Mouse (Mus musculus) liver, embryonic 12.5 days (tissue): ENCODE measurements around the gene Aff1. TPM values are rescaled to one million over a fixed set of nuclear protein-coding genes. Genes with fewer than 3 reads are reported as not detected.

ENCODE experiments used
- ATAC-seq: fragments of 200-750 bp; cut with Nextera tagmentation; 2 replicates; pipeline ENCODE4 v1.8.0; 2017; ENCODE audit warnings: moderate number of reproducible peaks, mild to moderate bottlenecking, moderate library complexity
- H3K27ac ChIP-seq: fragments of 300-500 bp; sonication (generic); 2 replicates; pipeline ENCODE4 v1.5.1; 2016; ENCODE audit warnings: mild to moderate bottlenecking
- H3K27me3 ChIP-seq: fragments of 300-500 bp; sonication (generic); replicated peaks from 2 replicates; pipeline ENCODE4 v1.6.1; 2016; ENCODE audit warnings: mild to moderate bottlenecking, moderate library complexity
- H3K36me3 ChIP-seq: fragments of 300-500 bp; sonication (generic); 2 replicates; pipeline ENCODE4 v1.6.1; 2016; ENCODE audit warnings: mild to moderate bottlenecking, moderate library complexity
- H3K4me1 ChIP-seq: fragments of 300-500 bp; sonication (generic); 2 replicates; pipeline ENCODE4 v1.6.1; 2016
- H3K4me2 ChIP-seq: fragments of 300-500 bp; sonication (generic); 2 replicates; pipeline ENCODE4 v1.6.1; 2016; ENCODE audit warnings: mild to moderate bottlenecking, moderate library complexity
- H3K4me3 ChIP-seq: fragments of 300-500 bp; sonication (generic); 2 replicates; pipeline ENCODE4 v1.5.1; 2016; ENCODE audit warnings: mild to moderate bottlenecking, moderate library complexity
- H3K9ac ChIP-seq: fragments of 300-500 bp; sonication (generic); 2 replicates; pipeline ENCODE4 v1.6.1; 2016; ENCODE audit warnings: mild to moderate bottlenecking, moderate library complexity
- H3K9me3 ChIP-seq: fragments of 300-500 bp; sonication (generic); replicated peaks from 2 replicates; pipeline ENCODE4 v1.6.1; 2016; ENCODE audit warnings: mild to moderate bottlenecking, moderate library complexity
- WGBS: fragments of 180-500 bp; shearing (Covaris S2); methylation state at CpG from one replicate; pipeline ENCODE4 v1.1.7; 2016; ENCODE audit not compliant: insufficient replicate concordance; 5-methylcytosine and 5-hydroxymethylcytosine counted together
- polyA plus RNA-seq: library from polyadenylated mRNA; unstranded; fragments of >200 nt; fragmentation: Nextera tagmentation; extraction: Ambion mirVana; gene quantifications from 2 replicates; pipeline ENCODE4 v1.2.1, GENCODE M21; 2016

Gene Aff1
- polyA plus RNA-seq, 1 experiment from 2014 or later, result 17.0 TPM

DNA sequence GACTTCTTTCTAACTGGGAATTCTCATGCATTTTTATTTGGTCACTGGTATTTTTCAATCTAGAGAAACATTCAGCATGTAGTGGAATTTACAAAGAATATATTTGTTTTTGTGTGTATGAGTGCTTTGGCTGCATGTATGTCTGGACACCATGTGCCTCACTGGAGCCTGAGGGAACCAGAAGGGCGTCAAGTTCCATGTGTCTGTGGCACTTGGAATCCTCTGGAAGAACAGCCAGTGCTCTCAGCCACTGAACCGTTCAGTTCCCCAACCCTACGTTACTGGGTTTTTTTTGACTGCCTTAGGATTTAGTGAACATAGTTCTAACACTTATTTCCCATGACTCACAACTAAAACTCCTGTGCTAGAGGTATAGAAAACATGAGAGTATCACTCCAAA is 76.8 kb downstream of the Aff1 start:
- ATAC-seq, result no peak
- Histone ChIP-seq H3K9me3 (peaks cover 10% of the 10 kb centered on the region), H3K27me3 (no peaks in the 10 kb centered on the region), H3K4me3 (peak overlapping the region; percentile 36; the same call in 1 of the 2 replicates), H3K4me2 (peak overlapping the region; percentile 70), H3K36me3 (peaks cover 40% of the 10 kb centered on the region), H3K9ac (peak overlapping the region; percentile 44; the same call in 1 of the 2 replicates), H3K27ac (peak overlapping the region; percentile 81), H3K4me1 (peaks cover 94% of the 10 kb centered on the region)
- WGBS, result 65% methylated on average over 3 of the region's 3 CpGs

DNA sequence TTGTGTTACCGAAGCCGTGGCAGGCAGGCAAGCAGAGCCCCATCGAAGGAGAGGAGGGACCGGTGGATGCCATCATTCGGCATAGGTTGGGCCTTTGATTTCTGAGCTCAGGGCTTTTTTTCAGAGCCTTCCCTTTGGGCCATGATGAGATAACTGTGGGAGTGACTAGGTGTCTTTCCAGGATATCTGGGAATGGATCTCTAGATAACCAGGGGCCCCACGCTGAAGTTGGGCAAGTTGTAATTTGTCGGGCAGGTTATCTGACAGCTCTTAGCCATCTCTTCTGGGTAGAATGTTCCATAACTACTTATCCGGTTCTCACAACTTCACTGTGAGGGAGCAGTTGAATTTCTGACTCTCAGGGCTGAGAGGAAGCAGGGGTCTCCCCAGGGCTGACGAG is 77.5 kb downstream of the Aff1 start:
- Histone ChIP-seq H3K9ac (peak overlapping the region; percentile 44), H3K36me3 (peaks cover 36% of the 10 kb centered on the region), H3K4me1 (peaks cover 94% of the 10 kb centered on the region), H3K9me3 (peaks cover 10% of the 10 kb centered on the region), H3K4me3 (peak overlapping the region; percentile 36), H3K27ac (peak overlapping the region; percentile 81), H3K4me2 (peak overlapping the region; percentile 70), H3K27me3 (no peaks in the 10 kb centered on the region)
- ATAC-seq, result peak; percentile 79
- 19% methylated on average over 9 of the region's 9 CpGs for WGBS

DNA sequence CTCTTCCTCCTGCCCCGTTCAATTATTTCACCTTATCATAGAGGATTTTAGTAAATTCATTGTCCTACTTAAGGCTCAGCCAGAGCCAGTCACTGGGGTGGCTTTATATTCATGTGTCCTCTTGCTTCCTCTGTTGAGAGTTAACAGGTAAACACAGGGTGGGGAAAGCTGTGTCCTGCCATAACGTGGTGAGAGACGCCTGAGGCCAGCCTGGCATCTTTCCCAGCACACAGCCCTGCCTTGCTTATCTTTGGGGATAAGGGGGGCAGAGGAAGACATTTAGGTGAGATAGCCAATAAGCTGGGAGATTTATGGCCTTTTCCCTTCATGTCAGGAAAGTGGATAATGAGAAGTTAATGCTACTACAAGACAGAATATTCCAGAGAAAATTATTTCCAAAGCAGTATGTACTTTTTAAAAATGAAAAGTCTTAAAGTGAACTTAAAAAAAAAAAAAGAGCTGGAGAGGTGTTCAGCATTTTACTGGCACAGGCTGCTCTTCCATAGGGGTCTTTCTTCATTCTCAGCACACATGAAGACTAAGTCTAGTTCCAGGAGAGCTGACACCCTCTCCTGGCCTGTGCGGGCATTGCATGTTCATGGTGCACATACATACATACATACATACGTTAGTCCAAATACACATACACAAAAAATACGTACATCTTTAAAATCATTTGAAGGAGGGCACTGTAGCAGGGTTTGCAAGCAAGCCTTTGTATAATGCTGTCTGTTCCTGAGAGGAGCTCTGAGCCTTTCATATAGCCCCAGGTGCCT is 78.5 kb downstream of the Aff1 start:
- no peak for ATAC-seq
- H3K4me3 ChIP-seq, result 0 out of 2 replicates have a peak overlapping the region, but pooled peaks have one; percentile 36
- H3K36me3 ChIP-seq, result peaks cover 29% of the 10 kb centered on the region
- peak overlapping the region; percentile 81 for H3K27ac ChIP-seq
- H3K9me3 ChIP-seq, result peaks cover 5% of the 10 kb centered on the region
- WGBS, result 59% methylated on average over 6 of the region's 6 CpGs
- H3K27me3 ChIP-seq, result no peaks in the 10 kb centered on the region
- H3K4me1 ChIP-seq, result peaks cover 100% of the 10 kb centered on the region
- H3K9ac ChIP-seq, result peak overlapping the region; percentile 40; the same call in 1 of the 2 replicates
- H3K4me2 ChIP-seq, result peak overlapping the region; percentile 70

DNA sequence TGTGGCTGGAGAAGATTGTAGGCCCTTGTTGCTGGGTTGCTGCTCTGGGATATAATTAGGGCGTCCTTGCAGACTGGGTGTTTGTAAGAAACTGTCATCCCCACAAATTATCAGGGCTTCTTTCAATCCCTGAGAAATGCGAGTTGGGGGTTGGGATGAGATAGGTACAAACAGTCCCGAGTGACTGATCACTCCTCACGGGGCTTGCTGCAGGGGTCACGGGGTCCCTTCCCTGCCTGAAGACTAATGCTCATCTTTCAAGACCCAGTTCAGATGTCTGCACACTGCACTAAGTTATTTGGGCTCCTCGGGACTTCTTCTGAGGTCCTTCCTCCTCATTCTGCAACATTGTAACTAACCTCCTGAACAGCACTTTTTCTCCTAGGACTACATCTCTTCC is 79.2 kb downstream of the Aff1 start:
- no peak overlapping the region for H3K4me3 ChIP-seq
- H3K27me3 ChIP-seq, result no peaks in the 10 kb centered on the region
- H3K9ac ChIP-seq, result no peak overlapping the region
- no peak overlapping the region for H3K4me2 ChIP-seq
- no peaks in the 10 kb centered on the region; the same call in 1 of the 2 replicates for H3K9me3 ChIP-seq
- no peak for ATAC-seq
- 61% methylated on average over 6 of the region's 6 CpGs for WGBS
- no peak overlapping the region for H3K27ac ChIP-seq
- peaks cover 100% of the 10 kb centered on the region for H3K4me1 ChIP-seq
- H3K36me3 ChIP-seq, result peaks cover 24% of the 10 kb centered on the region

DNA sequence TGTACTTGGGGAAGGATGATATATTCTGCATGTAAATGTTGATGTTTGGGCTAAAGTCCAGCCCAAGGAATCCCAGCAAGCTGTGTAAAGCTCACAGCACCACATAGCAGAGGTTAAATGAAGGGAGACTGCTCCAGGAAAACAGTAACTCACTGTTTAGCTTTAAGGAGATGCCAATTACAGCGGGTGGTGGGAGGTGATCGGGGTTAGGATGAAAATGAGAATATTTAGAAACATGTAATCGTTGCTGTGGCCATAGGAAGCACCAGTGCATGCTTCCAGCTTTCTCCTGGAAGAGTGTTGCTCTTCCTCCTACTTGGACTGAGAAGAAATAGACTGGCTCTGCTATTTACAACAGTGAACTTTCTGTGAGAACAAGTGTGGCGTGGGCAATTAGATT is 80.1 kb downstream of the Aff1 start:
- Histone ChIP-seq H3K27ac (peak overlapping the region; percentile 13; the same call in 1 of the 2 replicates), H3K4me1 (peaks cover 100% of the 10 kb centered on the region), H3K9ac (no peak overlapping the region), H3K4me3 (no peak overlapping the region), H3K36me3 (peaks cover 16% of the 10 kb centered on the region), H3K4me2 (peak overlapping the region; percentile 39), H3K9me3 (no peaks in the 10 kb centered on the region), H3K27me3 (no peaks in the 10 kb centered on the region)
- 56% methylated on average over 4 of the region's 4 CpGs for WGBS
- ATAC-seq, result no peak

DNA sequence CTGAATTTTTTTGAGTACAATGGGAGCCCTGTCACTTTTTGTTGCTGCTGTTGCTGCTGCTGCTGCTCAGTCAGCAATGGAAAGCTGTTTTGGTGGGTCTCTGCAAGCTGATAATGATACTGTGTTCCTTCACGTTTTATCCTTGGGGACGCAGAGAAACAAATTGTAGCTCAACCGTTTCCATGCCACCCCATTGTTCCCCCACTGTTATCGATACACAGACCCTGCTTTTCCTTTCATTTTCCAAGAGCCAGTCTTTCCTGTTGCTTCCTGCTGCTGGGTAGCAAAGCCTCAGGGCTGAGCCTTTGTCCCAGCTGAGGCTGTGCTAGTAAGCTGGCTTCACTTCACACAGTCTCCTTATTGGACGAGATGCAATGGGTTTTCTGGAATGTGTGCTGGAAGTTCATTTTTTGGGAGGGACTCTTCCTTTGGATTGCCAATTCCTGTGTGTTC is 81.0 kb downstream of the Aff1 start:
- no peak for ATAC-seq
- Histone ChIP-seq H3K4me3 (0 out of 2 replicates have a peak overlapping the region, but pooled peaks have one; percentile 2), H3K4me1 (peaks cover 99% of the 10 kb centered on the region), H3K36me3 (peaks cover 9% of the 10 kb centered on the region), H3K9me3 (no peaks in the 10 kb centered on the region), H3K4me2 (peak overlapping the region; percentile 39), H3K27ac (peak overlapping the region; percentile 50), H3K9ac (no peak overlapping the region), H3K27me3 (no peaks in the 10 kb centered on the region)
- WGBS, result 27% methylated on average over 5 of the region's 5 CpGs

DNA sequence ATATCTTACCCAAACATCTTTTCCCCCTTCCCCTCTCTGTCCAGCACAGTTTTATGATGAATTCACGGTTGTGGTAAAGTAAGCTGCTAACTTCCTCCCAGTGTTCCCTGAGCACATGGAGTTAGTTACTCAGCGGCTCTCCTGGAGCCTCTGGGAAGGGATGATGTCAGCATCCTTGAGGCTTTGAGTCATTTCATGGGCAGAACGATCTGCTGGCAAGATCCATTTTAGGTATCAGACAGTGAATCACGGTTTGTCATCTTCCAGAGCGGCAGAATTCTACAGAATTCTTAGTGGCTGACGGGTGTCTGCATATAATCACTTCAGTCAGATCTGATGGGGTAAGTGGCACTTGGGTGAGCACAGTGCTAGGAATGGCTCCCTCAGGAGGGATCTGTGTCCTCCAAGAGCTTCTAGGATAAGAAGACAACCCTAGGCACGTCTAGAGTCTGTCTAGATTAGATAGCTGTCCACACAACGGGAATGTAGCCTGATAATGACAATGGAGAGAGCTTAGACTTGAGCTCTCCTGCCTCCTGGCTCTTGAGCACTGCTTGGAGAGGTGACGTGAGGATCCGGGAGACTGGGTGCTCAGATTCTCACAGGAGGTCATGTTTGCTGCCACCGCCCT is 82.6 kb downstream of the Aff1 start:
- peak; percentile 68 for ATAC-seq
- Histone ChIP-seq H3K4me2 (peak overlapping the region; percentile 25), H3K4me3 (no peak overlapping the region), H3K9ac (no peak overlapping the region), H3K4me1 (peaks cover 99% of the 10 kb centered on the region), H3K27ac (peak overlapping the region; percentile 46; the same call in 1 of the 2 replicates), H3K9me3 (no peaks in the 10 kb centered on the region), H3K27me3 (no peaks in the 10 kb centered on the region), H3K36me3 (peaks cover 13% of the 10 kb centered on the region)
- WGBS, result 24% methylated on average over 11 of the region's 11 CpGs

DNA sequence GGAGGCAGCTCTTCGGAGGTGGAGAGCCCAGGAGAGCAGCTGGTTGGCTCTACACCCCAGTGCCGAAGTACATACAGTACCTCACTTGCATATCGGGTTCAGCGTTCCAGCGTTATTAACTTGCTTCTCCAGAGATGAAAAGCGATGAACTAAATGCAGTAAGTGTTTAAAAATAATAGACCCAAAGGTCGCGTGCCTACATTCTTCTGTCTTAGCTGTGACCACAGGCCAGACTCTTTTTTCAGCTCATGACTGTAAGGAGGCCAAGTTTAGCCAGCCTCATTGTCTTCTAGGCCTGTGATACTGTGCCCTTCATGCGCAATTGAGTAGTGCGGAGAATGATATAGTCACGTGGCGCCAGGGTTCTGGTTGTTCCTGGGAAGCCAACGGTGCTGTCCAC is 83.3 kb downstream of the Aff1 start:
- peaks cover 11% of the 10 kb centered on the region for H3K36me3 ChIP-seq
- no peak for ATAC-seq
- no peak overlapping the region for H3K9ac ChIP-seq
- peaks cover 99% of the 10 kb centered on the region for H3K4me1 ChIP-seq
- H3K4me3 ChIP-seq, result no peak overlapping the region
- 84% methylated on average over 13 of the region's 13 CpGs for WGBS
- no peaks in the 10 kb centered on the region for H3K9me3 ChIP-seq
- H3K27ac ChIP-seq, result 0 out of 2 replicates have a peak overlapping the region, but pooled peaks have one; percentile 46
- H3K4me2 ChIP-seq, result peak overlapping the region; percentile 25
- H3K27me3 ChIP-seq, result no peaks in the 10 kb centered on the region

DNA sequence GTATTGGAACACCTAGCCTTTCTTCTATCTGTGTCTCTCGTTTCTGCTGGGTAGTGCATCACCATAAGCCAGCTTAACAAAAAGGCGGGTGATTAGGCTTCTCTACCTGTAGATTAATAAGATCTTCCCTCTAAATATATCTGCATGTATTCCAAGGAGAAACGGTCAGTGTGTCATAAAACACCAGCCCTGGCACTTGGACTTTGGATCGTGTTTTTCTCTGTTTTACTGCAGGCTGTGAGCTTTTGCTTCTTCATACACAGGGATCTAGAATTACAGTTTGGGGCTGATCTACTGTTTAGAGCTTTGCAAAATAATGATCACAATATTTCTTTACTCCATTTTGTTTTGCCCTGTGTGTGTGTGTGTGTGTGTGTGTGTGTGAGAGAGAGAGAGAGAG is 84.7 kb downstream of the Aff1 start:
- 0 out of 2 replicates have a peak, but pooled peaks cover 6% of the 10 kb centered on the region for H3K36me3 ChIP-seq
- 71% methylated on average over 4 of the region's 4 CpGs for WGBS
- H3K27me3 ChIP-seq, result no peaks in the 10 kb centered on the region
- no peak overlapping the region for H3K4me2 ChIP-seq
- H3K4me3 ChIP-seq, result no peak overlapping the region
- H3K27ac ChIP-seq, result no peak overlapping the region
- peaks cover 99% of the 10 kb centered on the region for H3K4me1 ChIP-seq
- H3K9ac ChIP-seq, result no peak overlapping the region
- no peaks in the 10 kb centered on the region for H3K9me3 ChIP-seq
- ATAC-seq, result no peak

DNA sequence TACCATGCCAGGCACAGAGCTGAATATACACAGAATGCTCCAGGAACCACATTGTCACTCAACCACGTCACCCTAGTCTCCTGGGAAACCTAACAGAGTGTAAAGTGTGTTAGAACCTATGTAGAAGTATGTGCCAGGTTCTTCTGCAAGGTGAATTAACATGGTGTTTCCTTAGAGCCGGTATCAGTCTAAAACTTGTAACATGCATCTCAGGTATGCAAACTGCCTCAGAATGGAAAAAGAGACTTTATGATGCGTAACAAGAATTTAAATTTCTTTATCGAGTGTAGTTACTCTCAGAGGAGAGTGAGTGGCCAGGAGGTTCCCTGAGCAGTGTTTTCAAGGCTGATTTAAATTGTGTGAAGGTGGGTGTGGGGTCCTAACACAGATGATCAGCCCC is 85.3 kb downstream of the Aff1 start:
- WGBS, result 76% methylated on average over 4 of the region's 4 CpGs
- Histone ChIP-seq H3K4me1 (peaks cover 93% of the 10 kb centered on the region), H3K27me3 (no peaks in the 10 kb centered on the region), H3K36me3 (0 out of 2 replicates have a peak, but pooled peaks cover 6% of the 10 kb centered on the region), H3K4me2 (peak overlapping the region; percentile 50), H3K27ac (no peak overlapping the region), H3K4me3 (no peak overlapping the region), H3K9me3 (no peaks in the 10 kb centered on the region), H3K9ac (no peak overlapping the region)
- no peak for ATAC-seq

DNA sequence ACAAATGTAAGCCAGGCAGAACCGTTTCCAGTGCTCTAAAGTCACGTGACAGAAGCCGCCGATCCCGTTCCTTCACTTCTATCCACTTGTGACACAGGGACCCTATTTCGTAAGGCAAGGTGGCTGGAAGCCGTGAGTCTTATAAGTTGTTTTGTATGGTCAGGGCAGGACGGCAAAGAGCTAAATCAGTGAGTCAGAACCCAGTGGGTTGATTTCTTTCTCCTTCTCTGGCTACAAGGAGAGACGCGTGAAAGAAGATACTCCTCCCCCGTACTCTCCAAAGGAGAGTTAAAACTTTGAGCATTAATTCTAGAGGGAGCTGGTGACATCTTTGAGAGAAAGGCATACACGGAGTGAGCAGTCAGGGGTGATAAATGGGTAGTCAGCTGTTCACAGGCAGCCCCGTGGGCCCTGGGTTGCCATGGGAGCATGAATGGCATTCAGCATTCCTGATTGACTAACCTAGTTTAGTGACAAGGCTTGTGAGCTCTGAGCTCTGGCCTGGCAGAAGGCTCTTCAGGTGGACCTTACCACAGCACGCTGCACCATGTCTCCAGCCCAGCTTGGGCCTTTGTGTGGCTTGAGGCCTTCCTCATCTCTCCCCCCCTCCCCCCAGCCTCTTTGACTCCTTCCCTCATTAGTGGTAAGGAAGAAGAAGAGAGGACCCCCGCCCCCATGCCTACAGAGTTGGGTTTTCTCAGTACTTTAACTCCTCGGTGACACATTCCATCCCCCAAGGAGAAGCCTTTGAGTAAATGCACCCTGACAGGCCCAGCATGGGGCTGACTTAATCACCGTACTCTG is 86.3 kb downstream of the Aff1 start:
- H3K9ac ChIP-seq, result 0 out of 2 replicates have a peak overlapping the region, but pooled peaks have one; percentile 15
- WGBS, result 16% methylated on average over 17 of the region's 17 CpGs

More for the DNA sequence above, 86.3 kb downstream of the Aff1 start:
- H3K4me1 ChIP-seq, result peaks cover 83% of the 10 kb centered on the region
- no peaks in the 10 kb centered on the region for H3K9me3 ChIP-seq
- H3K36me3 ChIP-seq, result peaks cover 16% of the 10 kb centered on the region
- peak overlapping the region; percentile 57 for H3K27ac ChIP-seq
- H3K4me2 ChIP-seq, result peak overlapping the region; percentile 50
- ATAC-seq, result peak; percentile 25; the same call in 1 of the 2 replicates
- no peaks in the 10 kb centered on the region for H3K27me3 ChIP-seq
- H3K4me3 ChIP-seq, result peak overlapping the region; percentile 28
